Mouse (Mus musculus) heart, postnatal 0 days (tissue): ENCODE data around the gene Ampd3. TPM values are rescaled to one million over a fixed set of nuclear protein-coding genes. Genes with fewer than 3 reads are reported as not detected.

ENCODE experiments used
- ATAC-seq: fragments of 200-750 bp; cut with Nextera tagmentation; 2 replicates; pipeline ENCODE4 v1.8.0; 2017; ENCODE audit warnings: low read depth, moderate number of reproducible peaks, moderate library complexity; ENCODE audit not compliant: insufficient read depth
- DNase-seq: peaks from one replicate; pipeline ENCODE4 v3.0.0-alpha.2; 2016; ENCODE audit warnings: low spot score
- H3K27ac ChIP-seq: fragments of 300-500 bp; sonication (generic); 2 replicates; pipeline ENCODE4 v1.5.1; 2014; ENCODE audit warnings: low read depth, mild to moderate bottlenecking
- H3K27me3 ChIP-seq: fragments of 300-500 bp; sonication (generic); 2 replicates; pipeline ENCODE4 v1.6.1; 2014; ENCODE audit warnings: low read length, mixed read lengths; ENCODE audit not compliant: control insufficient read depth, insufficient read depth
- H3K36me3 ChIP-seq: fragments of 300-500 bp; sonication (generic); replicated peaks from 2 replicates; pipeline ENCODE4 v1.6.1; 2014; ENCODE audit warnings: low read length, mixed read lengths; ENCODE audit not compliant: control insufficient read depth, insufficient read depth
- H3K4me1 ChIP-seq: fragments of 300-500 bp; sonication (generic); 2 replicates; pipeline ENCODE4 v1.6.1; 2014; ENCODE audit warnings: antibody characterized with exemption; ENCODE audit not compliant: control insufficient read depth, insufficient read depth
- H3K4me2 ChIP-seq: fragments of 300-500 bp; sonication (generic); 2 replicates; pipeline ENCODE4 v1.6.1; 2014; ENCODE audit warnings: low read depth, mild to moderate bottlenecking, low read length, moderate library complexity
- H3K4me3 ChIP-seq: fragments of 300-500 bp; sonication (generic); 2 replicates; pipeline ENCODE4 v1.5.1; 2014; ENCODE audit warnings: low read depth, low read length
- H3K9ac ChIP-seq: fragments of 300-500 bp; sonication (generic); replicated peaks from 2 replicates; pipeline ENCODE4 v1.6.1; 2014; ENCODE audit warnings: low read depth, low read length, mixed read lengths
- H3K9me3 ChIP-seq: fragments of 300-500 bp; sonication (generic); replicated peaks from 2 replicates; pipeline ENCODE4 v1.6.1; 2016; ENCODE audit warnings: low read length; ENCODE audit not compliant: control insufficient read depth
- CTCF ChIP-seq: IDR thresholded peaks from 2 replicates; pipeline ENCODE4 v1.5.1; 2016; ENCODE audit warnings: antibody characterized with exemption, control low read depth, low read depth
- EP300 ChIP-seq: IDR thresholded peaks from 2 replicates; pipeline ENCODE4 v1.6.1; 2016; ENCODE audit warnings: antibody characterized with exemption, low read depth
- WGBS: fragments of 180-500 bp; shearing (Covaris S2); extraction: QIAGEN DNeasy Blood & Tissue Kit; methylation state at CpG from one replicate; pipeline ENCODE4 v1.1.7; 2014; 5-methylcytosine and 5-hydroxymethylcytosine counted together
- polyA plus RNA-seq: library from polyadenylated mRNA; unstranded; fragments of >200 nt; fragmentation: Nextera tagmentation; extraction: Ambion mirVana; gene quantifications from 2 replicates; pipeline ENCODE4 v1.2.1, GENCODE M21; 2015
- total RNA-seq: library from RNA; depleted of rRNA; stranded (reverse); fragments of >200 nt; gene quantifications from 2 replicates; pipeline ENCODE4 v1.2.3, GENCODE M21; 2014; ENCODE audit warnings: low replicate concordance

The Ampd3 gene
- total and polyA plus RNA-seq, 2 experiments from 2014 or later, result 15.6 to 19.7 TPM

GRCm38 (mm10) chr7:110777146-110778001 lies 9.4 kb downstream of the Ampd3 start:
- no peak for DNase-seq
- WGBS, result 89% methylated on average over 18 of the region's 18 CpGs
- ATAC-seq, result no peak
- TF ChIP-seq EP300 (no peak), CTCF (no peak)
- H3K36me3 ChIP-seq, result peaks cover 5% of the 10 kb centered on the region; the same call in 1 of the 2 replicates
- no peaks in the 10 kb centered on the region for H3K9me3 ChIP-seq
- H3K4me3 ChIP-seq, result no peak overlapping the region
- no peaks in the 10 kb centered on the region for H3K27me3 ChIP-seq
- no peak overlapping the region for H3K9ac ChIP-seq
- H3K27ac ChIP-seq, result no peak overlapping the region
- H3K4me1 ChIP-seq, result peaks cover 39% of the 10 kb centered on the region
- H3K4me2 ChIP-seq, result no peak overlapping the region

- WGBS, result 86% methylated on average over 7 of the region's 7 CpGs
- Histone ChIP-seq H3K4me3 (no peak overlapping the region), H3K9ac (no peak overlapping the region), H3K27me3 (no peaks in the 10 kb centered on the region), H3K4me2 (no peak overlapping the region), H3K4me1 (peaks cover 32% of the 10 kb centered on the region), H3K36me3 (peaks cover 5% of the 10 kb centered on the region; the same call in 1 of the 2 replicates), H3K27ac (no peak overlapping the region), H3K9me3 (no peaks in the 10 kb centered on the region)
- DNase-seq, result no peak
- TF ChIP-seq CTCF (no peak), EP300 (no peak)
- ATAC-seq, result no peak
Measured at GRCm38 (mm10) chr7:110778933-110779332, 10.9 kb downstream of the Ampd3 start.

GRCm38 (mm10) chr7:110779605-110780111 lies 11.7 kb downstream of the Ampd3 start:
- peaks cover 25% of the 10 kb centered on the region for H3K4me1 ChIP-seq
- H3K27ac ChIP-seq, result no peak overlapping the region
- H3K9me3 ChIP-seq, result no peaks in the 10 kb centered on the region
- no peak overlapping the region for H3K4me2 ChIP-seq
- no peak overlapping the region for H3K9ac ChIP-seq
- DNase-seq (no peak), ATAC-seq (no peak)
- H3K27me3 ChIP-seq, result no peaks in the 10 kb centered on the region
- 91% methylated on average over 8 of the region's 8 CpGs for WGBS
- TF ChIP-seq EP300 (no peak), CTCF (no peak)
- no peak overlapping the region for H3K4me3 ChIP-seq
- H3K36me3 ChIP-seq, result peaks cover 5% of the 10 kb centered on the region; the same call in 1 of the 2 replicates

- DNase-seq (no peak), ATAC-seq (no peak)
- Histone ChIP-seq H3K36me3 (peaks cover 5% of the 10 kb centered on the region; the same call in 1 of the 2 replicates), H3K9me3 (no peaks in the 10 kb centered on the region), H3K27ac (no peak overlapping the region), H3K4me2 (no peak overlapping the region), H3K9ac (no peak overlapping the region), H3K27me3 (no peaks in the 10 kb centered on the region), H3K4me1 (peaks cover 21% of the 10 kb centered on the region), H3K4me3 (no peak overlapping the region)
- 71% methylated on average over 4 of the region's 4 CpGs for WGBS
- TF ChIP-seq EP300 (no peak), CTCF (no peak)
Measured at GRCm38 (mm10) chr7:110780520-110780919, 12.5 kb downstream of the Ampd3 start.

GRCm38 (mm10) chr7:110781231-110781711 lies 13.3 kb downstream of the Ampd3 start:
- Histone ChIP-seq H3K9me3 (no peaks in the 10 kb centered on the region), H3K4me1 (peaks cover 21% of the 10 kb centered on the region), H3K9ac (no peak overlapping the region), H3K36me3 (peaks cover 5% of the 10 kb centered on the region; the same call in 1 of the 2 replicates), H3K4me2 (no peak overlapping the region), H3K27me3 (no peaks in the 10 kb centered on the region), H3K27ac (no peak overlapping the region), H3K4me3 (no peak overlapping the region)
- TF ChIP-seq EP300, result no peak
- TF ChIP-seq CTCF, result no peak
- 67% methylated on average over 2 of the region's 2 CpGs for WGBS
- DNase-seq (no peak), ATAC-seq (no peak)
